25 mouse cellular contexts compared by ENCODE assay signal in genomic region chr4:115019997-115020396, GRCm38 (mm10). TPM values are rescaled to one million over a fixed set of nuclear protein-coding genes. Genes with fewer than 3 reads are reported as not detected.
DNase-seq lines count a peak whose midpoint lies in the region; ATAC-seq and TF ChIP-seq lines count a peak whose summit lies in the region.
"Had no signal": no experiment of that assay in that cellular context is flagged by ENCODE, and none has a peak within 500 bp of the region (broad histone marks: within the 10 kb centered on the region; RNA-seq: fewer than 3 reads in every experiment).

No protein-coding gene starts in this region.

- no peak for ATAC-seq in midbrain, postnatal 0 days (ENCODE audit: low FRiP score)
- no peak for ATAC-seq in CD4-positive, CD25-positive, alpha-beta regulatory T cell, adult 4 months
- ATAC-seq: activated CD4-positive, CD25-positive, alpha-beta regulatory T cell, adult 4 months; forebrain, embryonic 13.5 days; forebrain, embryonic 15.5 days; forebrain, postnatal 0 days; Patski had no signal

- no peaks in the 10 kb centered on the region for H3K9me3 ChIP-seq in midbrain, postnatal 0 days (ENCODE audit: low read length)
- H3K9me3 ChIP-seq: embryonic facial prominence, embryonic 10.5 days; embryonic facial prominence, embryonic 12.5 days; forebrain, embryonic 13.5 days; forebrain, embryonic 15.5 days had no signal

- no peaks in the 10 kb centered on the region for H3K27me3 ChIP-seq in midbrain, postnatal 0 days (ENCODE audit: insufficient read depth, low read length)
- H3K27me3 ChIP-seq: embryonic facial prominence, embryonic 12.5 days; forebrain, embryonic 13.5 days; forebrain, embryonic 15.5 days; Patski had no signal

- no peaks in the 10 kb centered on the region for H3K36me3 ChIP-seq in midbrain, postnatal 0 days (ENCODE audit: insufficient read depth, low read length)

- 94% methylated on average over 3 of the region's 3 CpGs for WGBS in midbrain, postnatal 0 days

- H3K27ac ChIP-seq in embryonic fibroblast, embryonic 13.5 days (ENCODE audit: insufficient read depth, low read length) = peak overlapping the region; percentile 68; the same call in 1 of the 2 replicates
- no peak overlapping the region for H3K27ac ChIP-seq in midbrain, postnatal 0 days (ENCODE audit: low read depth, low read length)
- H3K27ac ChIP-seq: embryonic facial prominence, embryonic 10.5 days; embryonic facial prominence, embryonic 12.5 days; forebrain, embryonic 13.5 days; forebrain, embryonic 15.5 days had no signal

- TF ChIP-seq POLR2A in embryonic fibroblast, embryonic 13.5 days (IDR thresholded peaks at IDR 0.05; ENCODE audit: low read depth, low read length) = no peak

- TF ChIP-seq CTCF in embryonic fibroblast, embryonic 13.5 days (IDR thresholded peaks at IDR 0.05; ENCODE audit: borderline replicate concordance, insufficient read depth, low read length) = no peak
- no peak for TF ChIP-seq CTCF in midbrain, postnatal 0 days (IDR thresholded peaks at IDR 0.05)

- H3K9ac ChIP-seq in midbrain, postnatal 0 days (replicated peaks; ENCODE audit: low read length, poor library complexity, severe bottlenecking) = no peak overlapping the region
- H3K9ac ChIP-seq: embryonic facial prominence, embryonic 12.5 days; forebrain, embryonic 13.5 days; forebrain, embryonic 15.5 days; forebrain, postnatal 0 days had no signal

- no peak overlapping the region for H3K4me3 ChIP-seq in embryonic fibroblast, embryonic 13.5 days (ENCODE audit: insufficient read depth, low read length)
- no peak overlapping the region for H3K4me3 ChIP-seq in midbrain, postnatal 0 days (ENCODE audit: low read depth, low read length)
- H3K4me3 ChIP-seq: embryonic facial prominence, embryonic 10.5 days; embryonic facial prominence, embryonic 12.5 days; erythroblast, embryonic 14.5 days; forebrain, embryonic 13.5 days; forebrain, embryonic 15.5 days had no signal

- H3K4me1 ChIP-seq in embryonic fibroblast, embryonic 13.5 days (ENCODE audit: control insufficient read depth, insufficient read depth, low read length) = peaks cover 2% of the 10 kb centered on the region; the same call in 1 of the 2 replicates
- no peaks in the 10 kb centered on the region for H3K4me1 ChIP-seq in midbrain, postnatal 0 days (ENCODE audit: insufficient read depth, low read length)
- H3K4me1 ChIP-seq: embryonic facial prominence, embryonic 10.5 days; embryonic facial prominence, embryonic 12.5 days; forebrain, embryonic 13.5 days; forebrain, embryonic 15.5 days had no signal

- peak; percentile 7 for DNase-seq in right cerebral cortex, adult 18-20 months
- DNase-seq in right cerebral cortex, postnatal 25 days = no peak
- DNase-seq in NIH3T3 (ENCODE audit: low read depth) = peak; percentile 85
- peak; percentile 32 for DNase-seq in telencephalon, adult 2 months (ENCODE audit: low read depth, low spot score)
- no peak for DNase-seq in midbrain, postnatal 0 days (ENCODE audit: low spot score)
- DNase-seq in cerebellum, adult 9-10 months = no peak
- DNase-seq: adrenal gland, adult 8-10 months; adrenal gland, postnatal 14 days; adrenal gland, postnatal 36 days; B cell, adult 2 months; cerebellum, adult 11 months; cerebellum, adult 18-20 months; cerebellum, adult 8-10 months; cerebellum, postnatal 10 days; cerebellum, postnatal 25 days; forebrain, postnatal 0 days had no signal

- H3K4me2 ChIP-seq in midbrain, postnatal 0 days (ENCODE audit: low read depth, low read length, poor library complexity, severe bottlenecking) = no peak overlapping the region
- H3K4me2 ChIP-seq: embryonic facial prominence, embryonic 12.5 days; forebrain, embryonic 13.5 days; forebrain, embryonic 15.5 days had no signal

RNA-seq across cellular contexts. Expression of gene Stil, which starts 20.0 kb away (rescaled TPM):
- polyA plus RNA-seq in embryonic fibroblast, embryonic 13.5 days (2011; ENCODE audit: insufficient read length, low read depth, missing spikeins) = 11.0 and 14.4 TPM in 2 replicates
- total RNA-seq in midbrain, postnatal 0 days (2014; rRNA removed) = 1.9 and 2.6 TPM in 2 replicates
- 1.4 and 1.8 TPM in 2 replicates for polyA plus RNA-seq in midbrain, postnatal 0 days (2015; fragmentation: Nextera tagmentation; extraction: Ambion mirVana)
- 1 to 10 TPM; 2.0 TPM for polyA plus RNA-seq in CD4-positive, CD25-positive, alpha-beta regulatory T cell, adult 4 months (2017; shearing (Covaris generic))

RNA-seq across cellular contexts. Expression of gene Cmpk1, which starts 33.0 kb away (rescaled TPM):
- 93.5 and 105 TPM in 2 replicates for polyA plus RNA-seq in embryonic fibroblast, embryonic 13.5 days (2011; ENCODE audit: insufficient read length, low read depth, missing spikeins)
- 83.6 and 116 TPM in 2 replicates for total RNA-seq in midbrain, postnatal 0 days (2014; rRNA removed)
- 231 and 234 TPM in 2 replicates for polyA plus RNA-seq in midbrain, postnatal 0 days (2015; fragmentation: Nextera tagmentation; extraction: Ambion mirVana)
- polyA plus RNA-seq in CD4-positive, CD25-positive, alpha-beta regulatory T cell, adult 4 months (2017; shearing (Covaris generic)) = 10 to 100 TPM; 43.9 to 64.6 TPM

RNA-seq across cellular contexts. Expression of gene Tal1, which starts 36.2 kb away (rescaled TPM):
- polyA plus RNA-seq in embryonic fibroblast, embryonic 13.5 days (2011; ENCODE audit: insufficient read length, low read depth, missing spikeins) = not detected in 2 replicates
- 64.8 and 73.5 TPM in 2 replicates for total RNA-seq in midbrain, postnatal 0 days (2014; rRNA removed)
- polyA plus RNA-seq in midbrain, postnatal 0 days (2015; fragmentation: Nextera tagmentation; extraction: Ambion mirVana) = 6.6 and 6.8 TPM in 2 replicates
- polyA plus RNA-seq in CD4-positive, CD25-positive, alpha-beta regulatory T cell, adult 4 months (2017; shearing (Covaris generic)) = not detected
- polyA plus RNA-seq: activated CD4-positive, CD25-positive, alpha-beta regulatory T cell, adult 4 months had no signal

Comparison
In these comparisons a context has a peak if more than half of its experiments do, and no peak if none do; other contexts are left out.
1. DNase-seq: peak in right cerebral cortex, adult 18-20 months (single experiment), NIH3T3 (single experiment) and telencephalon, adult 2 months (single experiment); none in right cerebral cortex, postnatal 25 days (single experiment), midbrain, postnatal 0 days (single experiment) and cerebellum, adult 9-10 months (single experiment).